Mouse (Mus musculus) layer of hippocampus, adult 6 months (tissue): ENCODE results near the gene Vmn2r31. TPM values are rescaled to one million over a fixed set of nuclear protein-coding genes. Genes with fewer than 3 reads are reported as not detected.

Source experiments
- long read RNA-seq, 2 experiments: library from polyadenylated mRNA; unstranded; transcript quantifications; one replicate each; pipeline ENCODE4 v2.0.0; 2019 to 2020
- polyA plus RNA-seq: library from polyadenylated mRNA; unstranded; fragments of <200 nt; fragmentation: Nextera tagmentation; gene quantifications from 2 replicates; pipeline ENCODE4 v1.2.3, GENCODE M21; 2021

Gene Vmn2r31
- not detected in 2 replicates for polyA plus RNA-seq
- long read RNA-seq, experiment 1 = 0 reads
- long read RNA-seq, experiment 2 = 0 reads

DNA sequence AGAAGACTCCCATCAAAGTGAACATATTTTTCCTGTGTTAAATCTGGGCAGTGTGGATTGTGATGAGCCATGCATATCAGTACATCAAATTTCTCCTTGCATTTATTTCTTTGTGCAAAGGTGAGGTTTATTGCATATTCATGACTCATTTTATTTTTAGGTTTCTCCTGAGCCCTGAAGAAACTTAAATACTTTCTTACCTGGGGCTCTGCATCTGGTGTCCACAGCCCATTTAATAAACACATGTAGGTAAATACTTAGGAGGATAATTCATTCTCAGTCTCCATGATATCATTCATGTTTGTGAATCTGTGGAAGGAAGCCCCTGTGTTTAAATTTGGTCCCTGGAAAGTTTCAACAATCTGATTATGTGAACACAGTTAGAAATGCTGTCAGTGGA lies at the start of gene Vmn2r31:
TSS of gene Vmn2r31 (minus strand) at position 101 of the 400 bp plus-strand sequence.

DNA sequence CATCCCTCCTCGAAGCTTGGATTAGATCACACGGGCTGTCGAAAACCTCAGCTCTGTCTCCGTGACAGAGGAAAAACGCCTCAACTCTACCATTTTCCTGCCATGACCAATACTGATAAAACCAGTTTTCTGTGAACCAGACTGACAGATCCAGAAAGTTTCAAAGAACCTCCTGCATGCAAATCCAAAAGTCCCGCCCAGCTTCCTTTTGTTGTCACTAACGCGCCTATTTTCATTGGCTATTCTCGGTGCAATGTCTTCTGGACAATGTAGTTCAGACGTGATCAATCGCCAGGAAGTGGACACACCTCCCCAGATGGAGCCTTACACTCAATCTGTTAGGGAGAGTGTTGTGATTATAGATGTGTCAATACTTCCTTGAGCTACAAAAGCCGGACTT lies 25.1 kb downstream of the Vmn2r31 start, which contains the start of gene Gm45783:
TSS of gene Gm45783 (minus strand) at position 143 of the 400 bp plus-strand sequence.

DNA sequence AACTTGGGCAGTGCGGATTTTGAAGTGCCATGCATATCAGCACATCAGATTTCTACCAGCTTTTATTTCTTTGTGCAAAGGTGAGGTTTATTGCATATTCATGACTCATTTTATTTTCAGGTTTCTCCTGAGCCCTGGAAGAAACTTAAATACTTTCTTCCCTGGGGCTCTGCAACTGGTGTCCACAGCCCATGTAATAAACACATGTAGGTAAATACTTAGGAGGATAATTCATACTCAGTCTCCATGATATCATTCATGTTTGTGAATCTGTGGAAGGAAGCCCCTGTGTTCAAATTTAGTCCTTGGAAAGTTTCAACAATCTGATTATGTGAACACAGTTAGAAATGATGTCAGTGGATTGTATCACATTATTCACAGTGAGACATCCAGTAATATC lies 62.0 kb downstream of the Vmn2r31 start, which contains the start of gene Vmn2r30:
TSS of gene Vmn2r30 (minus strand) at position 101 of the 400 bp plus-strand sequence.

Other genes with a start within 250 kb of the Vmn2r31 start
- gene Zfp418, start 228.4 kb downstream of the Vmn2r31 start, polyA plus RNA-seq = 3.6 and 4.7 TPM in 2 replicates
- 4.3 and 4.7 TPM in 2 replicates for gene Zfp772, start 189.7 kb downstream of the Vmn2r31 start, polyA plus RNA-seq
- 0.10 TPM in 1 of 2 replicates, not detected in the other for gene Vmn2r29, start 152.4 kb downstream of the Vmn2r31 start, polyA plus RNA-seq
- gene Gm45844, start 121.4 kb downstream of the Vmn2r31 start, polyA plus RNA-seq = 8.3 and 10.7 TPM in 2 replicates
- gene Clcn4, start 98.9 kb downstream of the Vmn2r31 start, polyA plus RNA-seq = 143 and 168 TPM in 2 replicates
- 0.03 TPM in 1 of 2 replicates, not detected in the other for gene Vmn2r30, start 62.1 kb downstream of the Vmn2r31 start, polyA plus RNA-seq
- 0.24 and 0.60 TPM in 2 replicates for gene Gm45783, start 25.1 kb downstream of the Vmn2r31 start, polyA plus RNA-seq
- gene Vmn2r32, start 80.3 kb upstream of the Vmn2r31 start, polyA plus RNA-seq = not detected in 2 replicates
- not detected in 2 replicates for gene Vmn2r33, start 167.1 kb upstream of the Vmn2r31 start, polyA plus RNA-seq